Mouse (Mus musculus): Measurements from ENCODE around the gene Ghitm. TPM values are rescaled to one million over a fixed set of nuclear protein-coding genes. Genes with fewer than 3 reads are reported as not detected.

The Ghitm gene
- polyA plus RNA-seq, 1 experiment = 224 TPM

GRCm38 (mm10) chr14:37134304-37135126 is 557 bp downstream of the Ghitm start:
- no peaks in the 10 kb centered on the region for H3K27me3 ChIP-seq (ENCODE audit: control insufficient read depth, insufficient read depth, low read length, poor library complexity, severe bottlenecking)
- peaks cover 4% of the 10 kb centered on the region for H3K9me3 ChIP-seq (replicated peaks; ENCODE audit: control insufficient read depth, insufficient read depth, low read length, poor library complexity, severe bottlenecking)
- peaks cover 30% of the 10 kb centered on the region for H3K36me3 ChIP-seq (ENCODE audit: control insufficient read depth, insufficient read depth, low read length, poor library complexity, severe bottlenecking)
- TF ChIP-seq EP300 (IDR thresholded peaks at IDR 0.05; ENCODE audit: insufficient read depth, low read depth, low read length) (no peak), POLR2A (IDR thresholded peaks at IDR 0.05; ENCODE audit: insufficient read depth, low read length) (no peak), CTCF (IDR thresholded peaks at IDR 0.05; ENCODE audit: low read depth, low read length) (no peak)
- H3K4me3 ChIP-seq (ENCODE audit: low read depth, low read length) = peak overlapping the region; percentile 85
- no peaks in the 10 kb centered on the region for H3K4me1 ChIP-seq (ENCODE audit: control insufficient read depth, insufficient read depth, low read length)
- peak overlapping the region; percentile 94 for H3K9ac ChIP-seq (ENCODE audit: low read depth, poor library complexity, severe bottlenecking)
- H3K27ac ChIP-seq (ENCODE audit: insufficient read depth, low read length) = peak overlapping the region; percentile 22; the same call in 1 of the 2 replicates

- Histone ChIP-seq H3K9me3 (replicated peaks; ENCODE audit: control insufficient read depth, insufficient read depth, low read length, poor library complexity, severe bottlenecking) (no peaks in the 10 kb centered on the region), H3K4me1 (ENCODE audit: control insufficient read depth, insufficient read depth, low read length) (no peaks in the 10 kb centered on the region), H3K4me3 (ENCODE audit: low read depth, low read length) (no peak overlapping the region), H3K36me3 (ENCODE audit: control insufficient read depth, insufficient read depth, low read length, poor library complexity, severe bottlenecking) (peaks cover 76% of the 10 kb centered on the region), H3K27me3 (ENCODE audit: control insufficient read depth, insufficient read depth, low read length, poor library complexity, severe bottlenecking) (no peaks in the 10 kb centered on the region), H3K9ac (ENCODE audit: low read depth, poor library complexity, severe bottlenecking) (no peak overlapping the region), H3K27ac (ENCODE audit: insufficient read depth, low read length) (no peak overlapping the region)
- no peak for TF ChIP-seq EP300 (IDR thresholded peaks at IDR 0.05; ENCODE audit: insufficient read depth, low read depth, low read length)
- TF ChIP-seq POLR2A (IDR thresholded peaks at IDR 0.05; ENCODE audit: insufficient read depth, low read length) = no peak
- TF ChIP-seq CTCF (IDR thresholded peaks at IDR 0.05; ENCODE audit: low read depth, low read length) = no peak
These were observed 7.4 kb downstream of the Ghitm start for GRCm38 (mm10) chr14:37127652-37128051.

DNA sequence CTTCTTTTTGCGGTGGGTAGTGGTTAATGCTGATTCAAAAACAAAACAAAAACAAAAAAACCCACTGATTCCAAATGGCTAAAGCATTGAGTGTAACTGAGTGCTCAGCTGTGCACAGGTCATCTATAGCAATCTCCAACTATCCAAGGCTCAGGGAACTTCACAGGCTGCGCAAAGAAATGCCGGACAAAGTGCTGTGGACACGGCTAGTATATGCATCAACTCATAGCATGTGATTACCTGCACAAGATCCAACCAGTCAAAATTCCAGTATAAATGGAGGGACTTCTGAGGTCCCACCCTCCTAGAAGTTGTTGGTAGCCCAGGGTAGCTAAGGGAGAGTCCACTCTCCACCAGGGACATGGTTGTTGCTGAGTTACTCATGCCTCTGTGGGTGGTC is 15.8 kb downstream of the Ghitm start:
- no peak for TF ChIP-seq CTCF (IDR thresholded peaks at IDR 0.05; ENCODE audit: low read depth, low read length)
- TF ChIP-seq EP300 (IDR thresholded peaks at IDR 0.05; ENCODE audit: insufficient read depth, low read depth, low read length) = no peak
- no peak for TF ChIP-seq POLR2A (IDR thresholded peaks at IDR 0.05; ENCODE audit: insufficient read depth, low read length)
- Histone ChIP-seq H3K9ac (ENCODE audit: low read depth, poor library complexity, severe bottlenecking) (no peak overlapping the region), H3K9me3 (replicated peaks; ENCODE audit: control insufficient read depth, insufficient read depth, low read length, poor library complexity, severe bottlenecking) (peaks cover 6% of the 10 kb centered on the region; the same call in 1 of the 2 replicates), H3K4me3 (ENCODE audit: low read depth, low read length) (no peak overlapping the region), H3K36me3 (ENCODE audit: control insufficient read depth, insufficient read depth, low read length, poor library complexity, severe bottlenecking) (peaks cover 31% of the 10 kb centered on the region), H3K4me1 (ENCODE audit: control insufficient read depth, insufficient read depth, low read length) (no peaks in the 10 kb centered on the region), H3K27me3 (ENCODE audit: control insufficient read depth, insufficient read depth, low read length, poor library complexity, severe bottlenecking) (no peaks in the 10 kb centered on the region), H3K27ac (ENCODE audit: insufficient read depth, low read length) (no peak overlapping the region)

DNA sequence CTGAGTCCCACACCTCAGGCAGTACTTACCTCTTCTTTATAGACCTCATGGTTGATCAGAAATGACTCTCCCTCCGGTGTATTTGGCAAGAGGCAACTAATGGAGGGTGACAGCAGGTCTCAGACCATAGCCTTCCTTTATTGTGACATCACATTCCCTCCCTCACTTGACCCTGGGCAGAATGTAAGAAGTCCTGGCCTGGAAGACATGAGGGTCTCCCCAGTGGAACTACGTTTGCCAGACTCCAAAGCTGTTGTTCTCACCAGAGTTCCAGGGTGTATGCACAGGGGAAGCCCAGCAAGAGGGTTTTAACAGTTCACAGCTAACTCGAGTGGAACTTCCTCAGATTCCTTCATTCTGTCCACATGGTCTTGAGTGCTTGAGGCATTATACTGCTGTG is 21.1 kb downstream of the Ghitm start, which contains the start of gene 2610528A11Rik:
Gene 2610528A11Rik, minus strand, starts transcription at position 101 of the 400 bp plus-strand sequence.
- TF ChIP-seq POLR2A (IDR thresholded peaks at IDR 0.05; ENCODE audit: insufficient read depth, low read length) = no peak
- H3K36me3 ChIP-seq (ENCODE audit: control insufficient read depth, insufficient read depth, low read length, poor library complexity, severe bottlenecking) = no peaks in the 10 kb centered on the region
- H3K9ac ChIP-seq (ENCODE audit: low read depth, poor library complexity, severe bottlenecking) = no peak within 1 kb of the TSS
- no peaks in the 10 kb centered on the region for H3K4me1 ChIP-seq (ENCODE audit: control insufficient read depth, insufficient read depth, low read length)
- H3K9me3 ChIP-seq (replicated peaks; ENCODE audit: control insufficient read depth, insufficient read depth, low read length, poor library complexity, severe bottlenecking) = peaks cover 6% of the 10 kb centered on the region; the same call in 1 of the 2 replicates
- H3K27ac ChIP-seq (ENCODE audit: insufficient read depth, low read length) = no peak within 1 kb of the TSS
- no peaks in the 10 kb centered on the region for H3K27me3 ChIP-seq (ENCODE audit: control insufficient read depth, insufficient read depth, low read length, poor library complexity, severe bottlenecking)
- no peak within 1 kb of the TSS for H3K4me3 ChIP-seq (ENCODE audit: low read depth, low read length)

GRCm38 (mm10) chr14:37112931-37113330 is 22.1 kb downstream of the Ghitm start:
- Histone ChIP-seq H3K36me3 (ENCODE audit: control insufficient read depth, insufficient read depth, low read length, poor library complexity, severe bottlenecking) (no peaks in the 10 kb centered on the region), H3K4me1 (ENCODE audit: control insufficient read depth, insufficient read depth, low read length) (no peaks in the 10 kb centered on the region), H3K4me3 (ENCODE audit: low read depth, low read length) (no peak overlapping the region), H3K9me3 (replicated peaks; ENCODE audit: control insufficient read depth, insufficient read depth, low read length, poor library complexity, severe bottlenecking) (peaks cover 6% of the 10 kb centered on the region; the same call in 1 of the 2 replicates), H3K9ac (ENCODE audit: low read depth, poor library complexity, severe bottlenecking) (no peak overlapping the region), H3K27me3 (ENCODE audit: control insufficient read depth, insufficient read depth, low read length, poor library complexity, severe bottlenecking) (no peaks in the 10 kb centered on the region), H3K27ac (ENCODE audit: insufficient read depth, low read length) (no peak overlapping the region)
- no peak for TF ChIP-seq EP300 (IDR thresholded peaks at IDR 0.05; ENCODE audit: insufficient read depth, low read depth, low read length)
- TF ChIP-seq POLR2A (IDR thresholded peaks at IDR 0.05; ENCODE audit: insufficient read depth, low read length) = no peak
- TF ChIP-seq CTCF (IDR thresholded peaks at IDR 0.05; ENCODE audit: low read depth, low read length) = no peak

- H3K9ac ChIP-seq (ENCODE audit: low read depth, poor library complexity, severe bottlenecking) = no peak overlapping the region
- no peak overlapping the region for H3K27ac ChIP-seq (ENCODE audit: insufficient read depth, low read length)
- H3K9me3 ChIP-seq (replicated peaks; ENCODE audit: control insufficient read depth, insufficient read depth, low read length, poor library complexity, severe bottlenecking) = peaks cover 6% of the 10 kb centered on the region; the same call in 1 of the 2 replicates
- no peaks in the 10 kb centered on the region for H3K4me1 ChIP-seq (ENCODE audit: control insufficient read depth, insufficient read depth, low read length)
- no peaks in the 10 kb centered on the region for H3K36me3 ChIP-seq (ENCODE audit: control insufficient read depth, insufficient read depth, low read length, poor library complexity, severe bottlenecking)
- no peaks in the 10 kb centered on the region for H3K27me3 ChIP-seq (ENCODE audit: control insufficient read depth, insufficient read depth, low read length, poor library complexity, severe bottlenecking)
- H3K4me3 ChIP-seq (ENCODE audit: low read depth, low read length) = no peak overlapping the region
- TF ChIP-seq EP300 (IDR thresholded peaks at IDR 0.05; ENCODE audit: insufficient read depth, low read depth, low read length) = no peak
- no peak for TF ChIP-seq POLR2A (IDR thresholded peaks at IDR 0.05; ENCODE audit: insufficient read depth, low read length)
- TF ChIP-seq CTCF (IDR thresholded peaks at IDR 0.05; ENCODE audit: low read depth, low read length) = no peak
These were observed 23.7 kb downstream of the Ghitm start for GRCm38 (mm10) chr14:37111371-37111770.

Data from ES-Bruce4 (cell line).